Mouse (Mus musculus): ENCODE data around the gene Ift80.

- no peak for TF ChIP-seq POLR2A (IDR thresholded peaks at IDR 0.05; ENCODE audit: insufficient read depth, low read length)
- TF ChIP-seq CTCF (IDR thresholded peaks at IDR 0.05; ENCODE audit: low read depth, low read length) = no peak
- no peak for TF ChIP-seq EP300 (IDR thresholded peaks at IDR 0.05; ENCODE audit: insufficient read depth, low read depth, low read length)
These were observed 42.1 kb upstream of the Ift80 start for GRCm38 (mm10) chr3:69046509-69046908.
